Mouse (Mus musculus): Measurements from ENCODE around the gene Sart3. TPM values are rescaled to one million over a fixed set of nuclear protein-coding genes. Genes with fewer than 3 reads are reported as not detected.

Gene Sart3
- polyA plus RNA-seq, 1 experiment from 2014 or later = 59.2 TPM

DNA sequence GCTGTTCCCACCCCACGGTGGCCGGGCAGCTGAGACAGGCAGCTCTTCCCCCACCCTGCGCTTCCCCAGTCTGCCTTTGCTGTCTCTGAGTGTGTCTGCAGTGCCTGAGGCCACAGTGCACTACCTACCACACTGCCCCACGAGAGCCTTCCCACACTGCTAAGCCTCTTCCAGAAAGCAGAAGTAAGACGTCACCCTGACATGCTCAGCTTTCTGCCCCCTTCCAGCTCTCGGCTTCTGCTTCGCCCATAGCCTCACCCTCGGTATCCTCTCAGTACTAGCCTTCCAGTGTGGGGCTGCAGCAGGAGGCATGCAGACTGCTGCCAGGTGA, 4.6 kb upstream of the Sart3 start:
- Histone ChIP-seq H3K36me3 (peaks cover 45% of the 10 kb centered on the region), H3K4me2 (no peak overlapping the region), H3K27ac (no peak overlapping the region), H3K4me1 (peaks cover 11% of the 10 kb centered on the region), H3K9me3 (replicated peaks) (no peaks in the 10 kb centered on the region), H3K4me3 (replicated peaks) (no peak overlapping the region), H3K27me3 (no peaks in the 10 kb centered on the region), H3K9ac (no peak overlapping the region)
- no peak for ATAC-seq (replicated peaks; ENCODE audit: low FRiP score)
- WGBS = 85% methylated on average over 8 of the region's 8 CpGs

DNA sequence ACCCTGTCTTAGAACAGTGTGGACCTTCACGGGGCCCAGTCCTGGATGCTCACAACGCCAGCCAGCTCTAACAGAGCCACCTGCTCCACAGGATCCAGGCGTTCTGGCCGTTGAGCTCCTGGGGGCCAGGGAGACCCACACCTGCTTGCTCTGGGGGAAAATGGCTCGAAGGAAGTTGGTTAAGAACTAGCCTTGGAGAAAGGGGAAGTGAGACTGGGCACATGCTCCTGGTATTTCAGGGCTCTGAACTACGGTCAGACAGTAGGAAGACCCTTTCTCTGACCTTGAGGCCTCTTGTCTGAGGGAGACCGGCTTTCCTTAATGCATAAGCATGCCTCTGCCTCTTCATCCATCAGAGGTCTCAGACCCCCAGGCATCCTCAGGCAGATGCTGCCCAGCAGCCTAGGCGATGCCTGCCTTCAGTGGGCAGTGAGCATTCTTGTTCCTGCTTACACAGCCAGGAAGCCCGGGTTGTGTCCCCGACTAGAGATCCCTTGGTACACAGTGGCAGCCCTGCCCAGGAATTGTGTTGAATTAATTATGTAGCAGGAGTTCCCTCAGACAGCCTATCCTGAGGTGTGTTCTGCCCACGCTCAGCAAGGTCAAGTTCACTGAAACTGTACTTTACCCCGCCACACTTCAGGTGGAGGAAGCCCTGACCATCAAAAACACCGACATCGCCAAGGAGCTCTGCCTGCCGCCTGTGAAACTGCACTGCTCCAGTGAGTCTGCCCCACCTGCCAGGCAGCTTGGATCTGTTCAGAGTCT, 4.0 kb upstream of the Sart3 start:
- Histone ChIP-seq H3K4me1 (peaks cover 11% of the 10 kb centered on the region), H3K9ac (no peak overlapping the region), H3K27me3 (no peaks in the 10 kb centered on the region), H3K4me2 (no peak overlapping the region), H3K4me3 (replicated peaks) (no peak overlapping the region), H3K36me3 (peaks cover 45% of the 10 kb centered on the region), H3K27ac (no peak overlapping the region), H3K9me3 (replicated peaks) (no peaks in the 10 kb centered on the region)
- WGBS = 88% methylated on average over 15 of the region's 15 CpGs
- ATAC-seq (replicated peaks; ENCODE audit: low FRiP score) = no peak

DNA sequence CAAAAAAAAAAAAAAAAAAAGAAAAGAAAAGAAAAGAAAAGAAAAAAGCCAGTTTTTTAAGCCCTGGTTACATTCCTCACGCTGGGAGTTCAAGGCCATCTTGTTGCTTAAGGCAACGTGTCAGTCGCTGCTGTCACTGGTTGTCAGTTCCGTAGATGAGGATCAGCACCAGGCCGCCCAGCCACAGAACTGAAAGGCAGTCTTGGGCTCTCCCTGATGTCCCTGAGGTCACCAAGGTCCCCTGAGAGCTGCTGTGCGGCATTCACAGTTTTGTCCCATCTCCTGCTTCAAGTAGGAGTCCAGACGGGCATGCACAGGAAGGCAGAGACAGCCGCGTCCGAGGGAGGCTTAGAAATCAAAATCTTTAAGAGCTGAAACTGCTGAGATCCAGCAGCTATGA, 3.3 kb upstream of the Sart3 start:
- no peak for ATAC-seq (replicated peaks; ENCODE audit: low FRiP score)
- Histone ChIP-seq H3K36me3 (peaks cover 45% of the 10 kb centered on the region), H3K9me3 (replicated peaks) (no peaks in the 10 kb centered on the region), H3K4me3 (replicated peaks) (no peak overlapping the region), H3K27me3 (no peaks in the 10 kb centered on the region), H3K4me1 (peaks cover 14% of the 10 kb centered on the region), H3K4me2 (no peak overlapping the region), H3K27ac (no peak overlapping the region), H3K9ac (no peak overlapping the region)
- WGBS = 92% methylated on average over 10 of the region's 10 CpGs

DNA sequence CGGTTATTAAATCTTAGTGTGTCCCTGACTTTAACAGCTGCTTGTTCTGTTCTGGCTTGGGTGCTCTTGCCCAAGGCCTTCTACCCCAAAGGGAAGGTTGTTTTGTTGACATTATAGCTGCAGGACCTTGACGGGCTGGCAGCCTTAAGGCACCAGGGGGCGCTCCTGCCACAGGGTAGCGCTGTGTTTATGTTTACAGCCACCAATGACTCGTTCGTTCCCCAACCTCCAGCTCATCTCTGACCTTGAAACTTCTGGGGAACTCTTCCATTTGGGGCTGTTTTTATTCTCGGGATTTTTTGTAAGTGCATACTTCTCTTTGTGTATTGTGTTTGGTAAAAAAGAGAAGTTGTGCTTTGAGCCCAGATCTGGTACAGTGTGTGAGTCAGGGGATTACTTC, 1.4 kb upstream of the Sart3 start:
- peak overlapping the region; percentile 98; the same call in 1 of the 2 replicates for H3K27ac ChIP-seq
- WGBS = 1% methylated on average over 7 of the region's 7 CpGs
- H3K4me3 ChIP-seq (replicated peaks) = peak overlapping the region; percentile 86
- peak; percentile 11; the same call in 1 of the 2 replicates for ATAC-seq (replicated peaks; ENCODE audit: low FRiP score)
- peaks cover 51% of the 10 kb centered on the region for H3K36me3 ChIP-seq
- H3K9ac ChIP-seq = peak overlapping the region; percentile 95; the same call in 1 of the 2 replicates
- H3K9me3 ChIP-seq (replicated peaks) = no peaks in the 10 kb centered on the region
- H3K4me1 ChIP-seq = peaks cover 33% of the 10 kb centered on the region
- peak overlapping the region; percentile 92 for H3K4me2 ChIP-seq
- no peaks in the 10 kb centered on the region for H3K27me3 ChIP-seq

DNA sequence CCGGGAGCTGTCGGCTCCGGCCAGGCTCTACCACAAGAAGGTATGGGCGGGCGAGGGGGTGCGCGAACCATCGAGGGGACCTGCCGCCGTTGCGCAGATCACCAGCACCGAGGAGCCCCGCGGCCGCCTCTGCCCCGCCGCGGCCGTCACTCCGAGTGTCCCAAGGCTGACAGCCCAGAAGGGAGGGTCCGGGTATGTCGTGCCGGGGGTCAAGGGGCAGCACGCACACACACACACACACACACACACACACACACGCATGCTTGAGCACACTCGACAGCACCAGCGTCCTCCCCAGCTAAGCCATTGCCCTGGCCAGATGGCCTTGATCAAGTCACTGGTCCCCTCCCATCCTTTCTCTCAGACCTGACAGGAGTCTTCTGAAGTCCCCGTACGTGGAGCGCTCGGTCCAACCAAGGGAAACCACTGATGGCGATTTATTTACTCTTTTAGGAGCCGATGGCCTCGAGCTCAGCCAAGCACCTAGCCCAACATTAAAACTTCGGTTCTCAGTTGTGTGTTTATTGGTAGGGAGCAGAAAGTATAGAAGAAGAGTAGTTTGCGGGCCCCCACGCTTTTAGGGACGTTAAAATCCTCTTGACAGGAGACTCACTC, 702 bp upstream of the Sart3 start:
- Histone ChIP-seq H3K27ac (peak overlapping the region; percentile 98), H3K9ac (peak overlapping the region; percentile 95), H3K4me1 (peaks cover 34% of the 10 kb centered on the region), H3K36me3 (peaks cover 52% of the 10 kb centered on the region), H3K9me3 (replicated peaks) (no peaks in the 10 kb centered on the region), H3K4me3 (replicated peaks) (peak overlapping the region; percentile 86), H3K27me3 (no peaks in the 10 kb centered on the region), H3K4me2 (peak overlapping the region; percentile 92)
- 1% methylated on average over 38 of the region's 38 CpGs for WGBS
- ATAC-seq (replicated peaks; ENCODE audit: low FRiP score) = peak; percentile 62

DNA sequence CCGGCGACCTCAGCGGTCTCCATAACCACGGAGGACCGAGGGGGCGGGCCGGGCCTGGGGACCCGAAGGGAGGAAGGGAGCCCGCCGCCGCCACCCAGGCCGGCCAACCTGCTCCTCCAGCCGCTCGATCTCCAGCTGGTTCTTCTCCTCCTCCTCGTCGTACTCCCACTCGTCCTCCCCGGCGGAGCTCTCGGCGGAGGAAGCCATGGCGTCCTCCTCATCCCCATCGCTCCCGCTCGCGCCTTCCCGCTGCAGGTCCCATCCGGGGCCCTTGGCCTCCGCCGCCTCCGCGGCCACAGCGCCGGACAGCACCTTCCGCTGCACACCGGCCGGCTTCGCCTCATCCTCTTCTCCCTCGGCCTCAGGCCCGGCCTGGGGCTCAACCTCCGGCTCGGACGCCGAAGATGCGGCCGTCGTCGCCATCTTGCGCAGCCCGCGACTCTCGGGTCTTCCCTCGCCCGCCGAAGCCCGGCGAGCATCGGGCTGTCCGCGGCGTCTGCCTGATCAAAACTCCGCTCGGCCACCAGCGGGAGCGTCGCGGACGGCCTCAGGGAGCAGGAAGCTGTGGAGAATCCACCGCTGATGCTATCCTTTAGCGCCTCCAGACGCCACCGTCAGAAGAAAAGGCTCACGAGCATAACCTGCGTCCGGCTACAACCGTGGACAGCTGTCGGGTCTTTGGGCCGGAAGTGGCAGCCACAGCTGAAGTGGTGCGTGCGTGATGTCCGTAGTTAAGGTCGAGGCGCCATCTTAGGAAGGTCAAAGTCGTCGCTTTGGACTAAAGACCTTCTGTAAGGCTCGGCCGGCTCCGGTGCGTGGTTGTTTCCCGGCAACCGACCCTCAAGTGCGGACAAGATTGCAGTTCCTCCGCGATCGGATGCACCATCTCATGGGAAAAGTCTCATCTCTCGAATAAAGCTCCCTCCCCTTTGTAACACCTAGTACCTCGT, 822 bp downstream of the Sart3 start:
- Histone ChIP-seq H3K4me1 (peaks cover 34% of the 10 kb centered on the region), H3K27me3 (no peaks in the 10 kb centered on the region), H3K27ac (peak overlapping the region; percentile 98), H3K36me3 (peaks cover 53% of the 10 kb centered on the region), H3K9me3 (replicated peaks) (no peaks in the 10 kb centered on the region), H3K4me3 (replicated peaks) (peak overlapping the region; percentile 86), H3K9ac (peak overlapping the region; percentile 95), H3K4me2 (peak overlapping the region; percentile 92)
- peak; percentile 81 for ATAC-seq (replicated peaks; ENCODE audit: low FRiP score)
- WGBS = under 1% methylated on average over 89 of the region's 97 CpGs

DNA sequence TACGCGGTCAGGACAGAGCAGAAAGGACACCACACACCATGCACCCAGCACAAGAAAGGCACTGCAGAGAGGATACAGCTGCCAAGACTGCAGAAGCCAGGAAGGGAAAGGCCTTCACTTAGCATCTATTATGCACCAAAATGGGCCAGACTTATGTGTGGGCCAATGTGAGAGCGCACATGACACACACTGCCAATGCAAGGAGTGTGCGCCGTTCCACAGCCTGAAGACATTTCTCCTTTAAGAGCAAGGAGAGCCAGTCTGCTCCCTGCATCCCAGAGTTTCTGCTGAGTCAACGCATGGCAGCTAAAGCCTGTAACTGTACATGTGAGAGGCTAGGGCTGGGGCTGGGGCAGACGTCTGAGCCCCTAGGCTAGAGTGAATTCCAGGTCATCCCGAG, 3.5 kb downstream of the Sart3 start:
- Histone ChIP-seq H3K27ac (no peak overlapping the region), H3K36me3 (peaks cover 50% of the 10 kb centered on the region), H3K9me3 (replicated peaks) (no peaks in the 10 kb centered on the region), H3K9ac (no peak overlapping the region), H3K4me1 (peaks cover 36% of the 10 kb centered on the region), H3K4me3 (replicated peaks) (no peak overlapping the region), H3K27me3 (no peaks in the 10 kb centered on the region), H3K4me2 (no peak overlapping the region)
- no peak for ATAC-seq (replicated peaks; ENCODE audit: low FRiP score)
- WGBS = 91% methylated on average over 8 of the region's 8 CpGs

DNA sequence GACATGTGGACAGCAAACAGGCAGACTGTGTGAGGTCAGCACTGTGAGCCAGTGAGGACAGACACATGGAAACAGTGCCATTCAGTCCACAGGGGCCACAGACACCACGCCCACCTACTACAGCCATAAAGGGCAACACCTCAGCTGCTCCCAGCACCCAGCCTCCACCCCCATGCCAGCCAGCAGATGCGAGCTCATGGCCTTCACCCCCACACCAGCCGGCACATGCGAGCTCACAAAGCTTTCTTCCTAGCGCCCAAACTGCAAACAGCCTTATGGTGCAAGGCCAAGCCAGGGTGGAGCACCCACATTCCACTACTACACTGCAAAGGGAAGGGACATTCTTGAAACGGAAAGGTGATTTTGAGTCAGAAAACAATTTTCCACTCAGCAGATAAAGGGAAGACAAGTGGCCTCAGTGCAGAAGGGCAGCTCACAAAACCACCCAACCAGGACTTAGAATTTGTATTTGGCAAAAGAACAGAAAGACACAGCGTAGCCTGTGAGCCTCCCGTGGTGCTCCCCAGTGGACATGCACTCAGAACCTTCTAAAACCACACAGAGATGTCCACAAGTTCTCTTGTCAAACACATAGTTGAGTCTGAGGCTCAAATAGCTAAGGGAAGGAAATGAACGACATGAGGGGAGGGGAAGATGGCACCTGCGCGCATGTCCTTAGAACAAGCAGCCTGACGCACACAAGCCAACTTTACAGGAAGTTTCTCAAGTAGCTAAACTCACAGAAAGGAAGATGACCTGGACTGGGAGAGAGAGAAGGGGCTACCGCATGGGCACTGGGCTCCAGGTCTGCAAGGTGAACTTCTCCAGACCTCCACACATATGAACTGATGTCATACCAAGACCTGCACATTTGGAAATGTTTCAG, 6.4 kb downstream of the Sart3 start:
- no peak for ATAC-seq (replicated peaks; ENCODE audit: low FRiP score)
- no peak overlapping the region for H3K4me3 ChIP-seq (replicated peaks)
- H3K4me2 ChIP-seq = no peak overlapping the region
- H3K9me3 ChIP-seq (replicated peaks) = no peaks in the 10 kb centered on the region
- H3K27ac ChIP-seq = no peak overlapping the region
- peaks cover 79% of the 10 kb centered on the region for H3K36me3 ChIP-seq
- 83% methylated on average over 13 of the region's 13 CpGs for WGBS
- H3K27me3 ChIP-seq = no peaks in the 10 kb centered on the region
- H3K4me1 ChIP-seq = peaks cover 28% of the 10 kb centered on the region
- H3K9ac ChIP-seq = no peak overlapping the region

DNA sequence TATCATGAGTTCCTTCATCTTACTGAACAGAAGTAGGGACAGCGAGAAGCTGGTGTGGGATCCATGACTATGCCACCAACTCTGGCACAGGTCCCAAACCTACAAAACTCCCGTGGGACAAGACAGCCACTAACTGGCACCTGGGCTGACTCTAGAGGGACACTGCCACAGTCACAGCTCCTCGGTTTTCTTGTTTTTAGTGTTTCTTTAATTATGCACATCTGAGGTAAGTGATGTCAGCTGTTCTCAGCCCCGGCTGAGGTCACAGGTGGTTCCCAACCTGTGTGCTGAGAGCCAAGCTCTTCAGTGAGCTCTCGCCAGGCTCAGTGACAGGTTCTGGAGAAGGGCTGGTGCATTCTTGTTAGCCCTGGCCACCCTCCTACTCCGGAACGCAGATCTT, 7.9 kb downstream of the Sart3 start:
- H3K4me3 ChIP-seq (replicated peaks) = no peak overlapping the region
- H3K9me3 ChIP-seq (replicated peaks) = no peaks in the 10 kb centered on the region
- peaks cover 14% of the 10 kb centered on the region for H3K4me1 ChIP-seq
- no peak overlapping the region for H3K27ac ChIP-seq
- no peak overlapping the region for H3K4me2 ChIP-seq
- no peak overlapping the region for H3K9ac ChIP-seq
- ATAC-seq (replicated peaks; ENCODE audit: low FRiP score) = no peak
- WGBS = 91% methylated on average over 7 of the region's 7 CpGs
- peaks cover 93% of the 10 kb centered on the region for H3K36me3 ChIP-seq
- no peaks in the 10 kb centered on the region for H3K27me3 ChIP-seq

DNA sequence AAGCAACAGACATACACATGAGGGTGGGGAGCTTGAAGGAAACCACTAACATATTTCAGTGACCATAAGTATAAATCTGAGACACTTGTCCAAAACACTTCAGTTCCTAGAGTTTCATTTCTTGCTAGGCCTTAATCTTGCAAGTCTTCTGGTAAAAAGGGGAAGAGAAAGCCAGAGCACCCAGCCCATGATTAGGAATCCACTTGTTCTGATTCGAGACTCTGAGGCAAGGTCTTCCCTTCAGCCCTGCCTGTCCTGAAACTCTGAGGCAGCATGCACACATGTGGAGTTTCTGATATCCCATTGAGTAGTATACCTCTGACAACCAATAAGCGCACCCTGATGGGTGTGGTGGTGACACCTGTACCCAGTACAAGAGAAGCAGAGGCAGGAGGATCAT, 10.7 kb downstream of the Sart3 start:
- Histone ChIP-seq H3K36me3 (peaks cover 94% of the 10 kb centered on the region), H3K27me3 (no peaks in the 10 kb centered on the region), H3K9me3 (replicated peaks) (no peaks in the 10 kb centered on the region), H3K4me2 (no peak overlapping the region), H3K27ac (no peak overlapping the region), H3K9ac (no peak overlapping the region), H3K4me3 (replicated peaks) (no peak overlapping the region), H3K4me1 (0 out of 2 replicates have a peak, but pooled peaks cover 5% of the 10 kb centered on the region)
- WGBS = 95% methylated on average over 2 of the region's 2 CpGs
- no peak for ATAC-seq (replicated peaks; ENCODE audit: low FRiP score)

DNA sequence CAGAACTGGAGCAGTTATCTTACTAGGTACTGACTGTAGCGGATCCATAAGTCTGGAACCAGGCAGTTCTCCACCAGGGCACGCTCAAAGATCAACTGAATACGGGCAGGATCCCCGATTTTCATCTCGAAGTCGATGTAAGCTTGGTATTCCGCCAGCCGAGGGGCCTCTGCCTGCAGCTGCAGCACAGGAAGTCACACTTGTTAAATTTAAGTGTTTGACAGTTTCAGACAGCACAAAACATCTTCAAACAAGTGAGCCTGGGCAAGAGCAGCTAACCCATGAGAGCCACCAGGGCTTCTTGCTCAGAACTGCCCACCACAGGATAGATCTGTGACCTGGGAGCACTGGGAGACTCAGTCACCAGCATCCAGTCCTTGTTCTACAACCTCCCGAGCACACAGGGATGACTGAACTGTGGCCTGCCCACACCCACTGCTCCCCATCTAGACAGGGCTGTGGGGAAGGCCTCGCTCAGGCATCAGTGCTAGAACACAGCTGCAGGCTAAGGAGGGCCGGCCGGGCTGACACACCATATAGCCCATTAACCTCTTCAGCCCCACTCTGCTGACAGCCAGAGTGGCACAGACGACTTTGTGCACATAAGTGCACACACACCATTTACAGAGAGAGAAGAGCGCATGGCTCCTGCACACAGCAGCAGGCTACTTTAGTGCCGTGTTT, 16.8 kb downstream of the Sart3 start:
- Histone ChIP-seq H3K9ac (no peak overlapping the region), H3K27ac (no peak overlapping the region), H3K4me3 (replicated peaks) (no peak overlapping the region), H3K4me1 (no peaks in the 10 kb centered on the region), H3K9me3 (replicated peaks) (no peaks in the 10 kb centered on the region), H3K36me3 (peaks cover 100% of the 10 kb centered on the region), H3K4me2 (no peak overlapping the region), H3K27me3 (no peaks in the 10 kb centered on the region)
- ATAC-seq (replicated peaks; ENCODE audit: low FRiP score) = no peak
- 86% methylated on average over 15 of the region's 15 CpGs for WGBS
